Mouse (Mus musculus): ENCODE data around the gene Cpeb4. TPM values are rescaled to one million over a fixed set of nuclear protein-coding genes. Genes with fewer than 3 reads are reported as not detected.

The Cpeb4 gene
- polyA plus RNA-seq, 1 experiment from 2014 or later: 20.3 TPM

DNA sequence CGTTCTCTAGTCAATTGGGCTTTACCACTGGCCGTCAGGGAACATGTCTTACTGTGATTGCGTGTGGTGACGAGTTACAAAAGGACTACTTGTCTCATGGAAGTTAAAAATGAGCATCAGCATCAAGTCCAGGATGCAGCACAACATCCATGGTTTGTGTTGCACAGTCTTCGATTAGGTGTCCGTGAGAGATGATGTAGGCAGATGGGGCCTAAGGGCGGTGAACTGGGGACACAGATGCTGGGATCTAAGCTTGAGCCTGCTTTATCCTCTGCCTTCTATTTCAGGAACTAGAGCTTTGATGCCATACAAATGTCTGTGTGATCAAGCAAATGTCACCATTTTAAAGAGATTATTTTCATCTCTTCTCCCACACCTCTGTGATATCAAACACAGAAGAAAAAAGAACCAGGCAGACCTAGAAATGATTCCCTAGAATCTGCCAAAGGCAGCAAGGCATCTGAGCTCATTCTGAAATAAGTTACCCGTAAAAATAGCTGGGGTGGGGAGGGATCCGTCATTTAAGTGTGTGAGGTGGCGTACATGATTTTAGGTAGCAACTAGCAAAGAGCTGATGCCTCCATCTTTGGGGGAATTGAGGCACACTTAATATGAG lies 65.0 kb downstream of the Cpeb4 start:
- no peak overlapping the region for H3K4me3 ChIP-seq (ENCODE audit: low read depth, low read length)
- no peak overlapping the region for H3K4me2 ChIP-seq (ENCODE audit: low read depth)
- H3K36me3 ChIP-seq (ENCODE audit: control insufficient read depth, insufficient read depth, low read length): no peaks in the 10 kb centered on the region
- no peaks in the 10 kb centered on the region for H3K9me3 ChIP-seq (ENCODE audit: control insufficient read depth, low read length)
- 90% methylated on average over 10 of the region's 10 CpGs for WGBS
- H3K27ac ChIP-seq (ENCODE audit: low read depth, low read length): no peak overlapping the region
- H3K4me1 ChIP-seq (ENCODE audit: control insufficient read depth, insufficient read depth, low read length): peaks cover 3% of the 10 kb centered on the region; the same call in 1 of the 2 replicates
- ATAC-seq (ENCODE audit: insufficient read depth, low FRiP score, low TSS enrichment) (no peak), DNase-seq (ENCODE audit: low spot score) (no peak)
- H3K9ac ChIP-seq (ENCODE audit: low read length): no peak overlapping the region
- H3K27me3 ChIP-seq (ENCODE audit: control insufficient read depth, insufficient read depth, low read length): no peaks in the 10 kb centered on the region

DNA sequence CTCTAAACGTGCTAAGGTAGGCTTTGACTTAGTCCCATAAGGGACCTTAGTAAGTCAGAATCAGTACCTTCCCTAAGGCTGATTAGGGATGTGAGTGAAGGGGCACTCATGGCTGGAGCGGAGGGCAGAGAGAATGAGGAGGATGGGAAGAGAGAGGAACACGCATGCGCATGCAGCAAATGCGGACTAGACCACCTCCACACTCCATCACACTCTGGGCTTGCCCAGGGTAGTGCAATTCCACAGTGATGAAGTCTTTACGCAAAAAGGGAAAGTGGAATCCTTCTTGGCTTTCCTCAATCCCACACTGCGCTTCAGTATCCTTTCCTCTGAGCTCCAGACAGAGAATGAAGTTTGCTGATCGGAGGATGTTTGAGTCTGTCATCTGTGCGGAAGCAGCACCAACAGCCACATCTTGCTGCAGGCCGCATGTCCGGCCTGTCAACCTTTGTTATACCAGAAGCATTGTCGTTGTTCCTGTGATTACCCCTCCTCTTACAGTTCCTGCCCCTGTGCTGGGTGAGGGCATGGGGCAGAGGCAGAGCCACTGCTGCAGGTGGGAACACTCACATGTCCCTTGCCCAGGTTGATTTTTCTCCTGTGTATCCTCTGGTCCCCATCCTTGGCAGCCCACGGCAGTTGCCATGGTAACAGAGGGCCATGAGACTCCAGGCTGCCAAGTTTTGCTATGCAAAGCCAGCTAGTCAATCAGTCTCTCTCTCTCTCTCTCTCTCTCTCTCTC lies 69.1 kb downstream of the Cpeb4 start:
- 76% methylated on average over 13 of the region's 13 CpGs for WGBS
- Histone ChIP-seq H3K4me3 (ENCODE audit: low read depth, low read length) (no peak overlapping the region), H3K4me2 (ENCODE audit: low read depth) (no peak overlapping the region), H3K9ac (ENCODE audit: low read length) (0 out of 2 replicates have a peak overlapping the region, but pooled peaks have one; percentile 7), H3K4me1 (ENCODE audit: control insufficient read depth, insufficient read depth, low read length) (peaks cover 3% of the 10 kb centered on the region; the same call in 1 of the 2 replicates), H3K9me3 (ENCODE audit: control insufficient read depth, low read length) (no peaks in the 10 kb centered on the region), H3K27me3 (ENCODE audit: control insufficient read depth, insufficient read depth, low read length) (no peaks in the 10 kb centered on the region), H3K36me3 (ENCODE audit: control insufficient read depth, insufficient read depth, low read length) (no peaks in the 10 kb centered on the region), H3K27ac (ENCODE audit: low read depth, low read length) (no peak overlapping the region)
- DNase-seq (ENCODE audit: low spot score) (peak; percentile 41), ATAC-seq (ENCODE audit: insufficient read depth, low FRiP score, low TSS enrichment) (no peak)

DNA sequence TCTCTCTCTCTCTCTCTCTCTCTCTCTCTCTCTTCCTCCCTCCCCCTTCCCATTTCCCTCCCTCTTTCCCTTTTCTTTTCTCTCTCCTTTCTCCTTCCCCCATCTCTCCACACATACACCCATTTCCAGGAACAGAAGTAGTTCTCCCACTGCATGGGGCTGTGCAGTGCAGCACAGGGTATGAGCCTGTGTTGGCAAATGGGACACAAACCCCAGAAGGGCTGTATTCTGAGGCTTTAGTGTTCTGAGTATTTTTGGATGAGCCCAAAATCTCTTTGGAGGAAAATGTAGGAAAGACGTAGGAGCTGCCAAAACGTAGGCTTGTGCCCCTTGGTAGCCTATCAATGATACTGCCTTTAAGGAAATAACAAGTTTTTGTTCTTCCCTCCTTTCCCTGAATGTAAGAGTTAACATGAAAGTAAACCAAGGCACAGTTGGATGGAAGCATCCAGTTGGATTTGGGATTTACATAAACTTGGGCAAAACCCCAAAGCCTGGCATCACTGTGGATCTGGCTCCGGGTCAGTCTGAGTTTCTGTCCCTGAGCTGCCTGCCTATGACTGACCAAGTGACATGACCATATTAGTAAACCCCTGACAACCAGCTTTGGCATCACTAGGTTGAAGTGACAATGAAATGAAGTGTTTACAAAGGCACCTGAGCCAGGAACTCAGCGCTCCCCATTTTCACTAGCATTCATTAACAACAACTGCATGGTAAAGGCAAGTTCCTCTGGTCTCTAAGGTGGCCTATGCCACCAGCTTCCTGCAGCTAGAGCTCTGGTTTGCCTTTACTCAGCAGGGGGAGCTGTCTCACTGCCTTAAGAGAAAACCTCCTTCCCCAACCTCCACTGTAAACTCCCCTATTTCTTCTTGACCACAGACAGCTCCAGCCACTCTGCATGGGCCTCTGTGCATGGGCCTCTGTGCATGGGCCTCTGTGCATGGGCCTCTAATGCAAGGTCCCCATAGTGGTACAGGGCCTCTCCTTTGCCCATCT lies 69.9 kb downstream of the Cpeb4 start:
- 90% methylated on average over 4 of the region's 4 CpGs for WGBS
- no peak overlapping the region for H3K4me3 ChIP-seq (ENCODE audit: low read depth, low read length)
- no peak overlapping the region for H3K9ac ChIP-seq (ENCODE audit: low read length)
- H3K4me2 ChIP-seq (ENCODE audit: low read depth): no peak overlapping the region
- H3K36me3 ChIP-seq (ENCODE audit: control insufficient read depth, insufficient read depth, low read length): no peaks in the 10 kb centered on the region
- DNase-seq (ENCODE audit: low spot score): no peak
- no peak for ATAC-seq (ENCODE audit: insufficient read depth, low FRiP score, low TSS enrichment)
- no peaks in the 10 kb centered on the region for H3K9me3 ChIP-seq (ENCODE audit: control insufficient read depth, low read length)
- no peaks in the 10 kb centered on the region for H3K27me3 ChIP-seq (ENCODE audit: control insufficient read depth, insufficient read depth, low read length)
- no peak overlapping the region for H3K27ac ChIP-seq (ENCODE audit: low read depth, low read length)
- peaks cover 3% of the 10 kb centered on the region; the same call in 1 of the 2 replicates for H3K4me1 ChIP-seq (ENCODE audit: control insufficient read depth, insufficient read depth, low read length)

DNA sequence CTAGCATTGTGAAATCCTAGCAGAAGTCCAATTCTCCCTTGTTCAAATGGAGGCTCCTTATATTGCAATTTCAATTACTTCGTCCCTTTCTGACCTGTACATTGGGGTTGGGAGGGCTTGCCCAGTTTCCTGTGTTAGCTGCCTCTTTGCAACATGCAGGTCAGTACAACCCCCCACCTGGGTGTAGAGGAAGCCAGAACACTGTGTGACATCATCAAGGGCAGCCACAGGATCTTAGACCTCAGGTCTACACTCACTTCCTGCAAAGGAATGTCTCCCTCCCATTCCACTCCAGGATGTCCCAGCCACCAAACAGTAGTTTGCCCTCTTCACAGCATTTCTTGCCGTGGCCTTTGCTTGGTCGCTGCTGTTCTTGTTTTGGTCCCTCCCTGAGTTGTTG lies 73.5 kb downstream of the Cpeb4 start:
- H3K4me3 ChIP-seq (ENCODE audit: low read depth, low read length): no peak overlapping the region
- H3K9me3 ChIP-seq (ENCODE audit: control insufficient read depth, low read length): no peaks in the 10 kb centered on the region
- no peak overlapping the region for H3K27ac ChIP-seq (ENCODE audit: low read depth, low read length)
- no peaks in the 10 kb centered on the region for H3K27me3 ChIP-seq (ENCODE audit: control insufficient read depth, insufficient read depth, low read length)
- no peak overlapping the region for H3K4me2 ChIP-seq (ENCODE audit: low read depth)
- H3K4me1 ChIP-seq (ENCODE audit: control insufficient read depth, insufficient read depth, low read length): peaks cover 3% of the 10 kb centered on the region; the same call in 1 of the 2 replicates
- H3K9ac ChIP-seq (ENCODE audit: low read length): no peak overlapping the region
- DNase-seq (ENCODE audit: low spot score) (no peak), ATAC-seq (ENCODE audit: insufficient read depth, low FRiP score, low TSS enrichment) (no peak)
- 82% methylated on average over 3 of the region's 3 CpGs for WGBS
- no peaks in the 10 kb centered on the region for H3K36me3 ChIP-seq (ENCODE audit: control insufficient read depth, insufficient read depth, low read length)

DNA sequence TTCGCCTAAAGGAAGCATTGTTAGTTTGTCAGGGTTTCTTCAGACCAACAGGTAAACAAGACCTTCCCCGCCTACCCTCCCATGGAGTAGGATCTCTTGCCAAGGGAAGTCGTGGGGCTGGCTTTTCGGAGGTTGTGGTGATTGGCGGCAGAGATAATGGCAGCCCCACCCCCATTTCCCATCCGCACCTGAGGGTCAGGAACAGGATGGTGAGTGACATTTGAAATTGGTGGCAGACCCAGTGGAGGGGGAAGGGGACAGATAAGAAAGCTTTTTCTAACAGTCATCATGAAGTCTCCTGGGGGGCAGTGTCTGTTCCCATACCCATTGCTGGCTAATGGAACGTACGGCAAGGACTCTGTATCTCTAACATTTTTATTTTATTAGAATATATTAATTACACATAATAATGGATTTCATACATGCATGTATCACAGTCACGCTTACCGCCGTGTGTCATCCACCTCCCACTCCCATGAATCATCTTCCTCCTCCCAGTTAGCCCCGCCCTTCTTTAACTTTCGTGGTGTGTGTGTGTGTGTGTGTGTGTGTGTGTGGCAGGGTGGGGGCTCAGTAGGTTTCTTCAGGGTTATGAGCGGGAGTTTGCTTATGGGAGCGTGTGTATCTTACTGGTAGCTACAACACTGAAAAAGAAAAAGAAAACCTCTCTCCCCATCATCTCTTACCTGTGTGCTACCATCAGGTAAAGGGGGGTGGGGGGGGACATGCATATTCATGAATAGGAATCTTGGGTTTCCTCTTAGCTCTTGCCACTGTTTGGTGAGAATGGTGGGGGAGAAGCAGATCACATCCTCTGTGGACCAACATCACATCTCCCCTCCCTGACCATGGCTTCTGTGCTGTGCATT lies 76.7 kb downstream of the Cpeb4 start:
- H3K27me3 ChIP-seq (ENCODE audit: control insufficient read depth, insufficient read depth, low read length): no peaks in the 10 kb centered on the region
- H3K9me3 ChIP-seq (ENCODE audit: control insufficient read depth, low read length): no peaks in the 10 kb centered on the region
- no peak overlapping the region for H3K27ac ChIP-seq (ENCODE audit: low read depth, low read length)
- H3K4me1 ChIP-seq (ENCODE audit: control insufficient read depth, insufficient read depth, low read length): no peaks in the 10 kb centered on the region
- H3K4me2 ChIP-seq (ENCODE audit: low read depth): peak overlapping the region; percentile 48
- peak; percentile 60 for ATAC-seq (ENCODE audit: insufficient read depth, low FRiP score, low TSS enrichment)
- WGBS: 18% methylated on average over 15 of the region's 15 CpGs
- no peaks in the 10 kb centered on the region for H3K36me3 ChIP-seq (ENCODE audit: control insufficient read depth, insufficient read depth, low read length)
- no peak for DNase-seq (ENCODE audit: low spot score)
- H3K9ac ChIP-seq (ENCODE audit: low read length): peak overlapping the region; percentile 51; the same call in 1 of the 2 replicates
- peak overlapping the region; percentile 33 for H3K4me3 ChIP-seq (ENCODE audit: low read depth, low read length)

DNA sequence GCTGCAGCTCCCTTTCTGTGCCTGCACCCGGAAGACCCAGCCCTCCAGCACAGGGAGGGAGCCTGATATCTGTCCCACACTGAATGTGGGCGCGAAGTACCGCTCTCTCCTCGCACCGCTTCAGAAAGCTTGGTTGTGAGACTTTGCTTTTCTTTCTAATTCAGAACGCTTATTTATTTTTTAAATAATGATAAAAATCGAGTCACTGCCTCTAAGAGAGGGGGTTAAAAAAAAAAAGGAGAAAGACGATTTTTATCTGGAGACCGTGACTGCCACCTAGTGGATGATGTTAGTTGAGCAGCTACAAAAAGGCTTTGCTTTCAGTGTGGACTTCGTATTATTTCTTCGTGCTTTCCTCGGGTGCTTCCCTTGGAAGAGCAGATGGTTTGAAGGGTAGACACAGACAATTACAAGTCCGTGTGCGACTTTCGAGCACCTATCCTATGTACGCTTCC lies 77.3 kb downstream of the Cpeb4 start:
- H3K9me3 ChIP-seq (ENCODE audit: control insufficient read depth, low read length): no peaks in the 10 kb centered on the region
- H3K4me3 ChIP-seq (ENCODE audit: low read depth, low read length): peak overlapping the region; percentile 33
- H3K27me3 ChIP-seq (ENCODE audit: control insufficient read depth, insufficient read depth, low read length): no peaks in the 10 kb centered on the region
- H3K36me3 ChIP-seq (ENCODE audit: control insufficient read depth, insufficient read depth, low read length): no peaks in the 10 kb centered on the region
- no peaks in the 10 kb centered on the region for H3K4me1 ChIP-seq (ENCODE audit: control insufficient read depth, insufficient read depth, low read length)
- H3K9ac ChIP-seq (ENCODE audit: low read length): peak overlapping the region; percentile 51; the same call in 1 of the 2 replicates
- DNase-seq (ENCODE audit: low spot score): peak; percentile 83
- peak overlapping the region; percentile 48 for H3K4me2 ChIP-seq (ENCODE audit: low read depth)
- WGBS: under 1% methylated on average over 17 of the region's 17 CpGs
- ATAC-seq (ENCODE audit: insufficient read depth, low FRiP score, low TSS enrichment): peak; percentile 85
- no peak overlapping the region for H3K27ac ChIP-seq (ENCODE audit: low read depth, low read length)

DNA sequence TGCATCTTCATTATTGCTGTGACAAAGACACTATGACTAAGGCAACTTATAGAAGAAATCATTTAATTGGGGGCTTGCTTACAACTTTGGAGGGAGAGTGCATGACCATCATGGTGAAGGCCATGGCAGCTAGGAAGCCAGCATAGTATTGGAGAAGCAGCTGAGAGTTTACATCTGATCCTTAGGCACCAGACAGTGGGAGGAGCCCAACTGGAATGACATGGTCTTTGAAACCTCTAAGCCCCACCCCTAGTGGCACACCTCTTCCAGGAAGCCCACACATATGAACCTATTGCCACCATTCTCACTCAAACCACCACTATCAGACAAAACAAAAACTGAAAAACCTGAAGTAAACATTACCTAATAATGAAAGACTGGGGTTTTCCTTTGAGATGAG lies 88.1 kb downstream of the Cpeb4 start:
- DNase-seq (ENCODE audit: low spot score): no peak
- H3K27ac ChIP-seq (ENCODE audit: low read depth, low read length): no peak overlapping the region
- H3K9me3 ChIP-seq (ENCODE audit: control insufficient read depth, low read length): no peaks in the 10 kb centered on the region
- no peaks in the 10 kb centered on the region for H3K4me1 ChIP-seq (ENCODE audit: control insufficient read depth, insufficient read depth, low read length)
- H3K4me3 ChIP-seq (ENCODE audit: low read depth, low read length): no peak overlapping the region
- no peak overlapping the region for H3K4me2 ChIP-seq (ENCODE audit: low read depth)
- no peaks in the 10 kb centered on the region for H3K36me3 ChIP-seq (ENCODE audit: control insufficient read depth, insufficient read depth, low read length)
- H3K9ac ChIP-seq (ENCODE audit: low read length): no peak overlapping the region
- no peak for ATAC-seq (ENCODE audit: insufficient read depth, low FRiP score, low TSS enrichment)
- H3K27me3 ChIP-seq (ENCODE audit: control insufficient read depth, insufficient read depth, low read length): no peaks in the 10 kb centered on the region

DNA sequence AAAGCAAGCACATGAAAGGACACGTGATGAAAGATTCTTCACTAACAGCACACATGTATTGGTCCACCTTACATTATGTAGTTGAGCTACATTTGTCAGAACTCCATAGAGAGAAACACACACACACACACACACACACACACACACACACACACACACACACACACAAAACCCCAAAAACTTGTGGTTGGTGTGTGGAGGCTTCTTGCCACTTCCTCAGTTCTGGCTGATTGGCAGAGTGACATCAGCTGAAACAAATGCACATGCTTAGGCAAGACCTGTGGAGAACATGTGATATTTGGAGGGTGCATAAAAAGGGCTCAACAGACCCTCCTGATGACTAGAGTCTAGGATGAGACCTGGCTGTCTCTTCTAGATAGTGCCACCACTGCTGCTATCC lies 92.0 kb downstream of the Cpeb4 start:
- Histone ChIP-seq H3K27ac (ENCODE audit: low read depth, low read length) (no peak overlapping the region), H3K36me3 (ENCODE audit: control insufficient read depth, insufficient read depth, low read length) (no peaks in the 10 kb centered on the region), H3K9me3 (ENCODE audit: control insufficient read depth, low read length) (no peaks in the 10 kb centered on the region), H3K4me3 (ENCODE audit: low read depth, low read length) (no peak overlapping the region), H3K9ac (ENCODE audit: low read length) (no peak overlapping the region), H3K27me3 (ENCODE audit: control insufficient read depth, insufficient read depth, low read length) (no peaks in the 10 kb centered on the region), H3K4me2 (ENCODE audit: low read depth) (no peak overlapping the region), H3K4me1 (ENCODE audit: control insufficient read depth, insufficient read depth, low read length) (no peaks in the 10 kb centered on the region)
- WGBS: 94% methylated on average over 1 of the region's 1 CpGs
- DNase-seq (ENCODE audit: low spot score) (no peak), ATAC-seq (ENCODE audit: insufficient read depth, low FRiP score, low TSS enrichment) (no peak)

All from neural tube, embryonic 11.5 days (tissue).